Mouse (Mus musculus): ENCODE results near the gene Pikfyve. TPM values are rescaled to one million over a fixed set of nuclear protein-coding genes. Genes with fewer than 3 reads are reported as not detected.
A peak's percentile ranks its signal among the peaks of the same experiment; 100 is the strongest.

Gene Pikfyve
- polyA plus RNA-seq, 1 experiment, result 12.9 TPM

DNA sequence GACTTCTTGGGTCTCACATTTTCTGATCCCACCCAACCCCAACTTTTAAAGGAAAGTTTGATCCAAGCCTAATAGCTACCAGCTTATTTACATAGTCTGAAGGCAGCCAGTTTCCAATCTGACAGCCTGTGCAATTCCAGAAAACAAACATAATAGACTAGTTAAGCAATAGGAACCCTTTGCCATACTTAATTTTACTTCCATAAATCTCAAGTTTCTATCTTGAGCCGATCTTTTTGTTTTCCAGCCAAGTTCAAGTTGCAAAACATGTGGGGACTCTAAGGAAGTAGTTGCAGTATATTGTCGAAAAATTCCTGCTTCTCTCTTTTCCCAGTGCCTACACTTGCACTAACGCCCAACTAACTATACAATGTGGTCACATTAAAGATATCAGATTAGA lies 9.0 kb upstream of the Pikfyve start:
- Histone ChIP-seq H3K4me3 (replicated peaks; ENCODE audit: insufficient read depth, low read depth, low read length) (no peak overlapping the region), H3K4me1 (ENCODE audit: control insufficient read depth, insufficient read depth, low read length) (no peaks in the 10 kb centered on the region), H3K27me3 (ENCODE audit: control insufficient read depth, insufficient read depth, low read length) (no peaks in the 10 kb centered on the region), H3K27ac (ENCODE audit: insufficient read depth, low read length) (no peak overlapping the region)
- no peak for TF ChIP-seq POLR2A (IDR thresholded peaks at IDR 0.05; ENCODE audit: borderline replicate concordance, insufficient read depth, low read length)
- no peak for TF ChIP-seq CTCF (IDR thresholded peaks at IDR 0.05; ENCODE audit: borderline replicate concordance, insufficient read depth, low read depth, low read length)
- 61% methylated on average over 3 of the region's 3 CpGs for WGBS
- DNase-seq, result no peak

DNA sequence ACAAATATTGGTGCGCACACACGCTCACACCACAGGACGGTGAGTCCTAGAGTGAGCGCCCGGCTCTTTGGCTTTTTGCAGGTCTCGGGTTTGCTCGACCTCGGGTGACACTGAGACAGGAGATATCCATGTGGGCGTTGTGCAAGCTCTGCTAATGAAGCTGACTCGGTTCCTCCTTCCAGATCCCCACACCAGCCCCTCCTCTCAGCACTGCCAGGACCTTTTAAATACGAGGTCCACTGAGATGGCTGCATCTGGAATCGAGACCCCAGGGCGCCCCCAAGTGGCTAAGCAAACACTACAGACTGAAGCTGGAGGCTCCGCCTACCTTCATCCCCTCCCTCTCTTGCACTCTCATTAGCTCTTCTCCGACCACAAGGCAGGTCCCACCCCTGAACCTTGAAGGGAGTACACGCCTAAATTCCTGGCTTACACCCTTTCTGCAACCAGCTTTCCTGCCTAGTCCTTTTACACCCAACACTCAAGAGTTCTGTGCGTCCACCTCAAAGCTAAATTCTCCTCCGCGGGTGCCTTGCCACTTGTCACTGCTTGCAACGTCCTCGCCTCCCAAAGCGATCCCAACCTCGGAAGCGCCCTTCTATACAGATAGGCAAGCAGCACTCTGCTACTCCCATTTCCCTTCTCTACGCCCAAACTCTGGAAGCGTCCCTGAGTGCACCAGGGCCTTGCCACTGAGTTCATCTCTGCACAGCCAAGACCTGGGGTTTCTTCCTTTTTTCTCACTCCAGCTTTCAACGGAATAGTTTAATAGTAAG lies 8.2 kb upstream of the Pikfyve start:
- peak overlapping the region; percentile 76 for H3K4me3 ChIP-seq (replicated peaks; ENCODE audit: insufficient read depth, low read depth, low read length)
- peak; percentile 86 to 89 for DNase-seq
- H3K27me3 ChIP-seq (ENCODE audit: control insufficient read depth, insufficient read depth, low read length), result no peaks in the 10 kb centered on the region
- no peaks in the 10 kb centered on the region for H3K4me1 ChIP-seq (ENCODE audit: control insufficient read depth, insufficient read depth, low read length)
- TF ChIP-seq CTCF (IDR thresholded peaks at IDR 0.05; ENCODE audit: borderline replicate concordance, insufficient read depth, low read depth, low read length) (peak; percentile 65; the same call in 1 of the 2 replicates), POLR2A (IDR thresholded peaks at IDR 0.05; ENCODE audit: borderline replicate concordance, insufficient read depth, low read length) (no peak)
- WGBS, result 3% methylated on average over 27 of the region's 27 CpGs
- H3K27ac ChIP-seq (ENCODE audit: insufficient read depth, low read length), result peak overlapping the region; percentile 13; the same call in 1 of the 2 replicates

DNA sequence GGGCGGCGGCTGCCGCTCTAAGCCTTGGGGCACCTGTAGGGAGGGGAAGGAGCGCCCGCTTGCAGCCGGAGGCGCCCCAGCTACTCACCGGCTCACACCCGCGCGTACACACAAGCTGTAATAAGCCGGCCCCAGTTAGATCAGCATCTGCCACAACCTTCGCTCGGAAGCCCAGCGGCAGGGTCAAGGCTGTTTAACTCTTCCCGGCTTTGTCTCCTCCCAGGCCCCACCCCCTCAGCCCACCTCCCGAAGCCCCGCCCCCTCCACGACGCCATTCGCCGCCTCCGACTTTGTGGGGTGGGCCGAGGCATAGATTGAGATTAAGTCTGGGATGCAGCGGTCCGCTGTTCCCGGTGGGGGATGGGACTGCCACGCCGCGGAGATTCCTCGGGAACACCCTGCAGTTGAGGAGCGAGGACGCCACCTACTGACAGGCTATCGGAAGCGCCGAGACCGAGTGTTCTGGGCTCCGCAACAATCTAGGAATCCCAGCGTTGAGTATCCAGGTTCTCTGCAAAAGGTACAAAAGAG lies 7.5 kb upstream of the Pikfyve start:
- under 1% methylated on average over 39 of the region's 39 CpGs for WGBS

DNA sequence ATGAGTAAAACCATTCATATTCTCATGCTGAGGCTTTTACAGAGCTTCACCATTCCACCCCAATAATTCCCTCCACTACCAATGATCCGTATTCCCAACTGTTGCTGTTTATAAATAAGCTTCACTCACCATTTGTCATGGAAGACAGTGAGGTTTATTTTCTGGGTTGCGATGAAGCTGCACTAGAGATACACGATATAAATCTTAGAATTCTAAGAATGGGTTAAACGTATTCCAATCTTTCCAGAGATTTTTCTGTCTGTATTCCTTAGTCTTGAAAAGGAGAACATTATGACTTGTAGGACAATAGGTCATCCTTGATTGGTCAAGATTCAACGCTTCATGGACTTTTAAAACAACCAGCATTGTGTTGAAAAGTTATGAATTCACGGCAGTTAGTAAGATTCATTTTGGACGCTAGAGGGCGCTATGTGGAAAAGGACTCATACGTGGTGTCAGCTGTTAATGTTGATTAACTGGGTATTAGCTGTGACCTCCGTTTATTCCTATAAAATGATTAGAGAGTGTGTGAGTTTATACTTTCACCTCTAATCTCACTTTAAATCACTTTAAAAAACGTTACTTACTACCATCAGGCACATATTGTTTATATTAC lies 6.7 kb upstream of the Pikfyve start:
- Histone ChIP-seq H3K4me3 (replicated peaks; ENCODE audit: insufficient read depth, low read depth, low read length) (peak overlapping the region; percentile 76), H3K27ac (ENCODE audit: insufficient read depth, low read length) (no peak overlapping the region), H3K27me3 (ENCODE audit: control insufficient read depth, insufficient read depth, low read length) (no peaks in the 10 kb centered on the region), H3K4me1 (ENCODE audit: control insufficient read depth, insufficient read depth, low read length) (no peaks in the 10 kb centered on the region)
- no peak for TF ChIP-seq POLR2A (IDR thresholded peaks at IDR 0.05; ENCODE audit: borderline replicate concordance, insufficient read depth, low read length)
- DNase-seq, result peak; percentile 29 to 68
- WGBS, result 1% methylated on average over 11 of the region's 11 CpGs

More for the DNA sequence above, 7.5 kb upstream of the Pikfyve start:
- Histone ChIP-seq H3K4me1 (ENCODE audit: control insufficient read depth, insufficient read depth, low read length) (no peaks in the 10 kb centered on the region), H3K27ac (ENCODE audit: insufficient read depth, low read length) (peak overlapping the region; percentile 13; the same call in 1 of the 2 replicates), H3K4me3 (replicated peaks; ENCODE audit: insufficient read depth, low read depth, low read length) (peak overlapping the region; percentile 76), H3K27me3 (ENCODE audit: control insufficient read depth, insufficient read depth, low read length) (no peaks in the 10 kb centered on the region)
- TF ChIP-seq CTCF (IDR thresholded peaks at IDR 0.05; ENCODE audit: borderline replicate concordance, insufficient read depth, low read depth, low read length) (peak; percentile 84), POLR2A (IDR thresholded peaks at IDR 0.05; ENCODE audit: borderline replicate concordance, insufficient read depth, low read length) (peak; percentile 36; the same call in 1 of the 2 replicates)
- peak; percentile 95 for DNase-seq

DNA sequence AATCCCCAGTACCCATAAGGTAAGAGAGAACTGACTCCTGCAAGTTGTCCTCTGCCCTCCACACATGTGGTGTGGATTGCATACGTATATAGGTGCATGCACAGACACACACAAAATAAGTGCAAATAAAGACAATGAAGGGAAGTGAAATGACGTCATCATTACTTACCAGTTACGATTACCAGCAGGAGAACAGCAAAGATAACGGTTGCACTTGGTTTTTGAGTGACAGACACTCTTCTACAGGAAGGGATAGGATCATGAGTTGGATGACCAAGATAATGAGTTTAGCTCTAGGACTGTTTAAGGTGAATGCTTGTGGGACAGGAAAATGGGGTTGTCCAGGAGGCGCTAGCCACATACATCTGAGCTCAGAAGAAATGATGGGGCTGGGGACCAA lies 5.0 kb upstream of the Pikfyve start:
- TF ChIP-seq POLR2A (IDR thresholded peaks at IDR 0.05; ENCODE audit: borderline replicate concordance, insufficient read depth, low read length), result no peak
- TF ChIP-seq CTCF (IDR thresholded peaks at IDR 0.05; ENCODE audit: borderline replicate concordance, insufficient read depth, low read depth, low read length), result no peak
- Histone ChIP-seq H3K27me3 (ENCODE audit: control insufficient read depth, insufficient read depth, low read length) (no peaks in the 10 kb centered on the region), H3K4me1 (ENCODE audit: control insufficient read depth, insufficient read depth, low read length) (peaks cover 3% of the 10 kb centered on the region; the same call in 1 of the 2 replicates), H3K27ac (ENCODE audit: insufficient read depth, low read length) (no peak overlapping the region), H3K4me3 (replicated peaks; ENCODE audit: insufficient read depth, low read depth, low read length) (no peak overlapping the region)
- no peak for DNase-seq
- 90% methylated on average over 5 of the region's 5 CpGs for WGBS

DNA sequence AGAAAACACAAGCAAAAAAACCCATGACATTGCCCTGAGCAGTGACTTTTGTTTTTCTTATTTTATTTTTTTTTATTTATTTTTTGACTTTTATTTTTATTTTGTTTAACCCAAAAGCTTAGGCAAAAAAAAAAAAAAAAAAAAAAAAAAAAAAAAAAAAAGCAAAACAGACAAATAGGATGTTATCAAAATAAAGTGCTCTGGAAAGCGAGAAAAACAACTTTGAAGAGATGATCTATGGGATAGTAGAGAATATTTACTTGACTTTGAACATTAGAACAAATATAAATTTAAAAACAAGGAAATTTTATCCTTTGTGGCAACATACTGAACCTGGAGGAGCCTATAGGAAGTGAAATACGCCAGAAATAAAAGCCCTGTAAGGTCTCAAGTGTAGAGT lies 2.5 kb upstream of the Pikfyve start:
- Histone ChIP-seq H3K4me1 (ENCODE audit: control insufficient read depth, insufficient read depth, low read length) (peaks cover 3% of the 10 kb centered on the region; the same call in 1 of the 2 replicates), H3K27me3 (ENCODE audit: control insufficient read depth, insufficient read depth, low read length) (no peaks in the 10 kb centered on the region), H3K4me3 (replicated peaks; ENCODE audit: insufficient read depth, low read depth, low read length) (no peak overlapping the region), H3K27ac (ENCODE audit: insufficient read depth, low read length) (no peak overlapping the region)
- TF ChIP-seq CTCF (IDR thresholded peaks at IDR 0.05; ENCODE audit: borderline replicate concordance, insufficient read depth, low read depth, low read length) (no peak), POLR2A (IDR thresholded peaks at IDR 0.05; ENCODE audit: borderline replicate concordance, insufficient read depth, low read length) (no peak)
- DNase-seq, result no peak
- 91% methylated on average over 2 of the region's 2 CpGs for WGBS

DNA sequence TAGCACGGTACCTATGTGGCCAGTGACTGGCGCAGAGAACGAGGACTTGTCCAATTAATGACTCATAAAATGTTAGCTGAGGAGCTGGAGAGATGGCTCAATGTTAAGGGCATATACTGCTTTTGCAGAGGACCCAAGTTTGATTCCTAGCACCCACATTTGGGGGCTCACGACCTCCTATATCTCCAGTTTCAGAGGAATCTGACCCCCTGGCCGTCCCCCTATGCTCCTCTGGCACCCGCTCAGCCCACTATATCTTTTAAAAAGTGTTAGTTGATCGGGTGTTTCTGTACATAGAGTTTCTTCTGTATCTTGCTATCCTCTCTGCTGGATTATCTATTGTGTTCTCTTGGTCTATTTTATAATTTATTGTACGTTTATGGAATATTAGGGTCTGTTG lies 1.5 kb upstream of the Pikfyve start:
- 90% methylated on average over 8 of the region's 8 CpGs for WGBS
- H3K27ac ChIP-seq (ENCODE audit: insufficient read depth, low read length), result no peak overlapping the region
- no peaks in the 10 kb centered on the region for H3K27me3 ChIP-seq (ENCODE audit: control insufficient read depth, insufficient read depth, low read length)
- TF ChIP-seq CTCF (IDR thresholded peaks at IDR 0.05; ENCODE audit: borderline replicate concordance, insufficient read depth, low read depth, low read length) (no peak), POLR2A (IDR thresholded peaks at IDR 0.05; ENCODE audit: borderline replicate concordance, insufficient read depth, low read length) (no peak)
- H3K4me3 ChIP-seq (replicated peaks; ENCODE audit: insufficient read depth, low read depth, low read length), result no peak overlapping the region
- DNase-seq, result no peak
- peaks cover 3% of the 10 kb centered on the region; the same call in 1 of the 2 replicates for H3K4me1 ChIP-seq (ENCODE audit: control insufficient read depth, insufficient read depth, low read length)
